Mouse (Mus musculus) CH12.LX (cell line): ENCODE measurements at regions not wholly inside any gene's neighbourhood (a gene's known extent, or its start where the extent isn't known, plus 50 kb on each side); places are given as distances from the start of the nearest gene placed in this dataset.

Source experiments
- BHLHE40 ChIP-seq: IDR thresholded peaks from 2 replicates; pipeline ENCODE4 v1.6.1; 2011; ENCODE audit warnings: mild to moderate bottlenecking, low read depth, low read length, improper control_type of control experiment
- CHD1 ChIP-seq: IDR thresholded peaks from 2 replicates; pipeline ENCODE4 v1.6.1; 2012; ENCODE audit warnings: low read depth, low read length, improper control_type of control experiment, inconsistent platforms
- CTCF ChIP-seq, 2 experiments: IDR thresholded peaks in 1 of 2; conservative IDR thresholded peaks in 1 of 2; 2 replicates each; pipeline ENCODE4 v1.5.1; 2011 to 2012; ENCODE audit warnings: low read depth in 2 of 2, low read length in 2 of 2, improper control_type of control experiment in 1 of 2, inconsistent platforms in 1 of 2, mild to moderate bottlenecking in 1 of 2, moderate library complexity in 1 of 2
- MXI1 ChIP-seq: IDR thresholded peaks from 2 replicates; pipeline ENCODE4 v1.6.1; 2011; ENCODE audit warnings: mild to moderate bottlenecking, low read depth, low read length, improper control_type of control experiment
- POLR2A ChIP-seq: IDR thresholded peaks from 2 replicates; pipeline ENCODE4 v1.6.1; 2011; ENCODE audit warnings: low read depth, mild to moderate bottlenecking, improper control_type of control experiment, low read length
- TBP ChIP-seq: conservative IDR thresholded peaks from 2 replicates; pipeline ENCODE4 v1.6.1; 2011; ENCODE audit warnings: low read depth, low read length, improper control_type of control experiment

GRCm38 (mm10) chr4:22892694-22893046 lies 404.5 kb upstream of the Pou3f2 start:
- TF ChIP-seq POLR2A (no peak), TBP (no peak), CTCF (conservative IDR thresholded peaks at IDR 0.05 in 1 of 2, IDR thresholded peaks at IDR 0.05 in 1 of 2; ENCODE audit: low read depth in 2 of 2, low read length in 2 of 2) (no peak), MXI1 (no peak), BHLHE40 (no peak), CHD1 (no peak)
